Mouse (Mus musculus) yolk sac, embryonic 10.5 days (tissue): ENCODE measurements around the gene Bnc2.

Experiments used
- DNase-seq: peaks from one replicate; pipeline ENCODE4 v3.0.0-alpha.2; 2017; ENCODE audit warnings: low spot score

The Bnc2 gene

DNA sequence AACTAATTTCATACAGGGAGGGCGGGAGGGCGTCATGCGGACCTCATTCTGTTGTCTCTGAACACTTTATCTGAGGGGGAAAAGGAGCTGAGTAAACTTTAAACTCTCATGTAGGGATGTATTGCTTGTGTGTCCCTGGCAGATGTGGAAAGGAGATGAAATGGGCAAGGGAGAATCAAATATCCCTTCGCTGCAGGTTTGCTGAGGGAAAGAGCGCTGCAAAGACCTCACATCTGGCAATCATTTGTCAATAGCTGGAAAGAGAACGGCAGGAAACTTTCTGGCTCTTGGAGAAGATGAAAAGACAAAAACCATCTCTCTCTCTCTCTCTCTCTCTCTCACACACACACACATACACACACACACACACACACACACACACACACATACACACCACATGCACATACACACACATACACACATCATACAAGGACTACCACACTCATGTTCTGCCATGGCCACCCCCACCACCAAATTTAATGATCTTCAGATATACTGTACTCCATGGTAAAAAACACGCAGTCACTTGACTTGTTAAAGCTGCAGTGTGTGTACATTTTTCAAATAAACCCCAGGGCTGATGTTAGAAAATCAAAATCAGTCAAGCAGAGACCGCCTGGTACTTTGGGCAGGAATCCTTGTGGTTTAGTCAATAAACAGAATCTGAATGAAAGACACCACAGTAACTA lies 172.3 kb downstream of the Bnc2 start:
- no peak for DNase-seq

DNA sequence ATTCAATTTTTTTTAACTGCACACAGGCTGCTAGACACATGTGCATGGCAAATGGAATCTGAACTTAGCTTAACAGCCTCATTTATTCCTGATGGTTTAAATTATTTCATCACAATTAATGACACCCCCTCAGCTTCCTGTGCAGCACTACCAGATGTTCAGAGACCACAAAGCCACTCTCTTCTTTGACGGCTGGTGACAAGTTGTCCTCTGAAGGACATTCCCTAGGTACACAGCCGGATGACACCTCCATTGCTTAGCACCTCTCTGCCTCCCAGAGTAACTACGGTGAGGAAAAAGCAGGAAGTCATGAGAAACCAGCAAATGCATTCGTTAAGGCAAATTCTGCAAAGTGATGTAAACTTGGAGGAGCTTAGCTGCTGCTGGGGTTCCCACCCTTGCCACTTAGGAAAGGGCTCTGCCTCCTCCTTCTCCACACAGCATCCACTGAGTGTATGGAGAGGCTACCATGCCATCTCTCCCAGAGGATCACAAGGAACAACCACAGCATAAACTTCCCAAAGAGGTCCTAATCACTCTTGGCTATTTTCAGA lies 174.2 kb downstream of the Bnc2 start:
- DNase-seq = no peak

DNA sequence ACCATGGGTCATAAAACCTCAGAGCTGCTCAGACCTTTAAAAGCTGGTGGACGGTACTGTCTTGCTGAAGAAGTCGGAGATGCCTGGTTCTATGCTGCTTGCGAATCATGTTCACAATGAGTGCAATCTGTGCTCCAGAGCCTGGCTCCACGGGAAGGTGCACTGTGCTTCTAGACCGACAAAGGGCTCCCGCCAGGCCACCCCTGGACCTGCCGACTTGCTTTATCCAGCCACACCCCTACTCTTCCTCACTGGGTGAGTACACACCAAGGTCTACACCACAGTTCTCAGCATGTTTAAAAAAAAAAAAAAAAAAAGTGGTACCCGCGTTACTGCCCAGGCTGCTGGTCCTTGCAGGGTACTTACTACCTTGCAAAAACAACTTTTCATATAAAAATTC lies 174.8 kb downstream of the Bnc2 start:
- DNase-seq = no peak

DNA sequence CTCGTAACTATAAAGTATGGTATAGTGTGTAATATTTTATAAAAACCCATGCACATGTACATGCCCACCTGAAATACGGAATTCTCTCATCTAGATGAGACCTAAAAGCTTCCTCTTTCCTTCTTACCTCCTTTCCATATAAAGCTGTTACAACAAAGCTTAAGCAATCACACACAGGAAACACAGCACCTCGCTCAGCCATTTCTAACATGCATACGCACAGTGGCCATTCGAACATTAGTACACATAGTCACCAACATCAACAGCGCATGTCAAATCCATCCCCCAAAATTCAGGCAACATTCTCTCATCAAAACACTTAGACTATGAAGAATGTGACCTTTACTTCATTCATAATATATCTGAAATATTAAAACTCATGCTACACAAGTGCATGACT lies 176.6 kb downstream of the Bnc2 start:
- DNase-seq = no peak

DNA sequence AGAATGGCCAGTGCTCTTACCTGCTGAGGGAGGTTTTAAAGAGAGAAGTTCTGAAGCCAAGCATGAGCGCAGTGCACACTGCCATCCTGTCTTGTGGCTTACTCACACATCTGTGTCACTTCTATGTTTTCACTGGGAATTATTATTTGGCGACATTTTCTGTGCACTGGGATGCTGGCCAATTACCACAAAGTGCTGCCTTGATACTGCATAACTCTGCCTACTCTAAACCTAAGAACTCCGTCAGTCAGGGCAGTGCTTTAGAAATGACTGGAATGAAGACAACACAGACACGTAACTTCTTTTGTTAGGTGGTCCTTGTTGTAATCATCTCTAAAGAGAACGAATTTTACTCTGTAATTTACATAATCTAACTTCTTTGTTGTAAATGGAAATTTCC lies 186.8 kb downstream of the Bnc2 start:
- no peak for DNase-seq

DNA sequence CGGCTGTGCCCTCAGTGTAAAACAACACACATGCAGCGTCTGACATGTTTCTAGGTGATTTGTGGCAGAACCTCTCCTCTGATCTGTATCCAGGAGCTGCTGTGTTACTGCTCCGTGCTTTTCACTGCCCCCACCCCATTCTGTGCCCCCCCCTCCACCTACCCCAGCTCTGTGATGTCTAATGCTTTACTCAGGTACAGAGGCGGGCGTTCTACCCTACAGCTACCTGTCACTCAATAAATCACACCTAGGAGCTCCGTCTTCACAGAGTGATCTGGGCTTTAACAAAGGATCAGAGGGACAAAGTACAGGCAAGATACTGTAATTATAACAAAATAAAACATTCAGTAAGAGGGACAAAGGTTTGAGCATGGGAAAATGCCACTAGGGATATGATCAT lies 192.4 kb downstream of the Bnc2 start:
- no peak for DNase-seq

DNA sequence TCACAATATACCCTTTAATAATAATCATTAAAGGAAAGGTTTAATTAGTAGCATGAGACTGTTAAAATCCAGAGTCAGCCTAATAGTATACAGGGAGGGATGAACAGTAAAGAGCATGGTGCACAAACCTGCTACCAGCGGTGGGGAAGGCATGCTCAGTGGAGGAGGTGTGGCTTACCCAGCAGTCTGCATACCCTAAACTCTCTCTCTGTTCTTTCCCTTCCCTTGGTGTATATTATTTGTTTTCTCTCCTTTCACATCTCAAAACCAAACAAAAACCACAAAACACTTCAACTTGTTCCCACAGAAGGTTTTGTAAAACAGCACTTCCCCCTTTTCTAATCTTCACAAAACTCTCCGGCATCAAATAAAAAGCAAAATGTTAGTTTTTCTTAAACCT lies 202.4 kb downstream of the Bnc2 start:
- no peak for DNase-seq

DNA sequence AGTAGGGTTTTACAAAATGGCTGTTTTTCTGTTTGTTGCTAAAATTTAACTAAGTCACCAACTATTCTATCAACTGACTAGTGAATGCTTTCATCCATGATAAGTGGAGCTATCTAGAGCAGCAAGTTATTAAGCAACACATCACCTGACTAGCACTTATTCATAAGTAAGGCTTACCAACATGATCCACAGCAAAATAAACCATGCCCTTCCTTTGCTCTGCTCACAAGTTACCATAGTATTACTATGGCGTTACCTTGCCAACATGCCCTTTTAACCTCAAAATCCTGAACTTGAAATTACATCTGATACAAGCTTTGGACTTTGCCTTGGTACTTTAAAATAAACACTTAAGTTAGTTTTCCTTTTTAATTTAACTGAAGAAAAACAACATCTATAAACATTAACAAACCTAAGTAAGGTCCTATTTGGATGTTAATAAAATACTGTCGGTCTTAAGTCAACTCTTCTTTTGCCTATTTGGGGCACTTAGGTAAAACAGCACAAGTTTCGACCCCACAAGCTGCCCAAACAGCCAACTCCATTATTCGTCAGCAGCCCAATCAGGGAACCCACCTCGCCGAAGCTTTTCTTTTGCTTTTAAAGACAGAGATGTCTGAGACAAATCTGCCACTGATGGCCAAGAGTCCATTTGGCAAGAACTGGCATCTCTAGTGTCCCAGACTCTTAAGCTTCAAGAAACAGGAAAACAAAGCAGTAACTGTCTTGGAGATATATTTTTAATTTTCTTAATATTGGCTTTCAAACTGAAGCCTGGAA lies 204.8 kb downstream of the Bnc2 start:
- no peak for DNase-seq

DNA sequence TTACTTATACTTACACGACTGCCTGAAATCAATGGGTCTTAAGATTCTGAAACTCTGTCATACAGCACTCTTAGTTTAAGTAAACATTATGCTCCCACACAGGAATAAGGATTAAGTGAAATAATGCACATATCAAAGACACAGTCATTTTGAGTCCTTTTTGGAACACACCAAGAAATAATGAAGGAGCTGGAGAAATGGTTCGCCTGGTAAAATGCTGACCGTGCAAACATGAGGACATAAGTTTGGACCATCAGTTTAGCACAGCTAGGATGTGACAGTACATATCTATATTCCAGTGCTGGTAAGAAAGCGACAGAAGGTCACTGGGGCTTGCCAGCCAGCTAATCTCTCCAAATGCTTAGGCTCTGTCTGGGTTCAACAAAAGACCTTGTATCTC lies 205.7 kb downstream of the Bnc2 start:
- no peak for DNase-seq

DNA sequence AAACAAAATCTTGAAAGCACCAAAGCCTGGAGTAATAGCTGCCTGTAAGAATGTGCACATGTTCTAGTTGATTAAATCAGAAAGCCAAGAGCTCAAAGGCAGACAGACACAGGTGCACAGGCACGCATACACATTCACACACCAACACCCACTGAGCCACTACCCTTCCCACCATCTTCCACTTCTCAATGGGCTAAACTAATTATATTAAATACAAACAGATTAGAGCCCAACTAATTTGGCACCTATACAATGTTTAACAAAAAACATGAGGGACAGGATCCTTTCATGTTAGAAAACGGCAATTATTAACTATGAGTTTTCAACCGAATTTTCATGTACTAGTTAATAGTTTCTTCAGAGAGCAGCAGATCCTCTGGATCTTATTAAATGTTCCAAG lies 207.4 kb downstream of the Bnc2 start:
- no peak for DNase-seq

DNA sequence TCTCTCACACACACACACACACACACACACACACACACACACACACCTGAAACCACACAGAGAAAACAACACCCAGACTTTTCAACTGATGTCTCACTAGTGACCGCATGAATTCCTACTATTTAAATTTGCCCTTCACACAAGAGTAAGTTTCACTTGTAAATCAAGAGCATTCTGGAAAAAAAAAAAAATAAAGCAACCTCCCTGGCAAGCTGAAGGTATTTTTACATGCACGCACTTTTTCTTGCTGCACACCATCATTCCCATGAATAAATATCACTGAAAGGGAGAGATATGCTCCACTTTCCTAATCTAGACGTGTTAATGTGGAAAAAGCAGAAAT lies 216.9 kb downstream of the Bnc2 start:
- no peak for DNase-seq

DNA sequence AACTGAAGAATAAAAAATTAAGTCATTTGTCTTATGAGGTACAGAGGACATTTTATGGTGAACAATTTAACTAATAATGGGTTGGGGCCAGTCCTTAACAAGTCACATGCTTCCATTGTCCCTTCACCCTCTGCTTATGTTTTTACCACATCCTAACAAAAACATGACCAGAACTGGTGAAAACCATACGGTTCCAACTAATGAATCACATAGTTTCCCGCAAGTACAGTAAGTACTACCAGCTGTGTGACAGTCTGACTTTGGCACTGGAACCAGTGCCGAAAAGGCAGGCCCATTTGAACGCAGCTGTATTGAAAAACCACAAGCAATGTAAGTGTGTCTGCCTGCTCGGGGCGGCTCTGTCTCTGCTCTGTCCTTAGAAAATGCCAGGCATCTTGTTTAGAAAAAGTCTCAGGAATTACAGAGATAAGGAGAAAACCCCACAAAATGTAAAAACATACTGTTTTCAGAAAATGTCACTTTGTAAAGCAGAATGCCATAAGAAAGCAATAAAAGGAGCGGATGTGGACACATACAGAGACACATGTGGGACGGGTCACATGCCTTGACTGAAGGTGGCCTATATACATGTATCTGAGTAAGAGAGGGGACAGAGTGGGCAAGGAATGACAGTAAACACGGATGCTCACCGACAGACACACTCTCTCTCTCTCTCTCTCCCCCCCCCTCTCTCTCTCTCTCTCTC lies 217.4 kb downstream of the Bnc2 start:
- no peak for DNase-seq

DNA sequence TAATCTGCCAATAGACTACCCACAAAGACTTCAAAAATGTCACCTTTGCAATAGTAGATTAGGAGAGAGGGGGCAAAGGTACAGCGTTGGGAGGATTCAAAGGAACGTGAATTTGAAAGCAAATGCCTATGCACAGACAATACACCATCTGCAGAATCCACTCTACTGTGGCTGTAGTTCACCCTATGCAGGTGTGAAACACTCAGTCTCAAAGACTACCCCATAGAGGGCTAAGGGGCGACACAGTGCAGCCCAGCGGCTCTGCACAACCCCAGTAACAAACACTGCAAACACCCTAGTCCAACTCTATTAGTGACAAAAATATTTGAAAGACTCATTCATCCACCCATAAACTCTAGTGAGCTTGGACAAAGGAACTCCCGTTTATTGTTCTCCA lies 218.2 kb downstream of the Bnc2 start:
- no peak for DNase-seq

DNA sequence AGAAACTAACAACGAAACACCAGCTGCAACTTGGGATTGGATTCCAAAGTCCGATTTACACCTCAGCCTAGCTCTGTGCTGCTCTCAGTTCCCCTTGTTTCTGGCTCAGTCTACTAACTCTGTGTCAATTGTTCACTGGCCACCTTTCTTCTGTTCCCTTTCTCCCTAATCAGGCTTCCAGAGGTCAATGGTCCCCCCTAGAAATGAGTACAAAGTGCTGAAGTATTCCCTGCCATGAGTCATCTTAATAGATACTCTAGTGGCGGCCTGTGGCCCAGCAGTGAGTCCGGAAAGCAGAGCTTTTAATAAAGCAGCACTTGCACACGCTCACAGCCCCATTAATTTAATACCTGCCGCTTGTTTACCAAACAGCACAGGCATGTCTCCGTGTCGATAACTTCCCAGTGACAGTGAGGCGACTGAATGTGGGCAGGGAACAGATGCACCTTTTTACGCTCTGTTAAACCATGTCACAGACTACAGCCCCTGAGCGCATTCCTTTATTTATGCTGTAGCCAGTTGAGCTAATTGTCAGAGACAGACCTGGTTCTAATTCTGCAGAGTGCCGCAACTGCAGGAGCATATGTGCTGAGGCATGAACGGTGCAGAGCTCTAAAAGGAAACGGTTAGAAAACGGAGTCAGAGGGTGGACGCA lies 218.8 kb downstream of the Bnc2 start:
- DNase-seq = no peak

DNA sequence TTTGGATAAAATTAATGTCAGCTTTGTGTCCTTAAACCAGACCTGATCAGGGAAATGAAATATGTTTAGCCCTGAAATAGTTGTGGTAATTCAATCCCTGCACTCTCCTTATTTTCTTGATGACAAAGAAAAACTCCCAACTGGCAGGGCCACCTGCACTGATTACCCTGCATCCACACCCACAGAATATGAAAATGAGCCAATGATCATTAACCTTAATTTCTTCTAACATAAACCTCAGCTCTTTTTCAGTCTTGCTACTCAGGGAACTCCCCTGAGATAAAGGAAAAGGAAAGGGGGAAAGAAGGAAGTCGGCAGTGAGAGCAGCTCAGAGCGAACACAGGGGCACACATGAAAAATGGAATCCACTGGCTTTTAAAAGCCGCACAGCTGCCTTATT lies 220.6 kb downstream of the Bnc2 start:
- no peak for DNase-seq

DNA sequence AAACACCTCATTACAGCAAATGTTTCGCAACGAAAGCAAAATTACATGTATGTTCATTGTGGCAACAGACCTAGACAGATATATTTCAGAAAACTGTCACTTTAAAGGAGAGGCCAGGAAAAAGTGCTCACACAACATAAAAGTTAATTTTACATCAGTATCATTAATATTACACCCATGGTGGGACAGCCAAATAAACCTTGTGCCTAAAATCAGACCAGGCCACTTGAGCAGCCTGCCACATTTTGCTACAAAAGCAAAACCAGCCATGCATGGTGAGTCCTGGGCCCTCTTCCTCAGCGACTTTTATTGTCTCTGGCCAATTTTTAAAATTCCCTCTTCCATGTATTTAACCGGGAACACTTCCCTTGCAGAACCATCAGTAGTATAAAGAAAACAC lies 221.5 kb downstream of the Bnc2 start:
- no peak for DNase-seq

DNA sequence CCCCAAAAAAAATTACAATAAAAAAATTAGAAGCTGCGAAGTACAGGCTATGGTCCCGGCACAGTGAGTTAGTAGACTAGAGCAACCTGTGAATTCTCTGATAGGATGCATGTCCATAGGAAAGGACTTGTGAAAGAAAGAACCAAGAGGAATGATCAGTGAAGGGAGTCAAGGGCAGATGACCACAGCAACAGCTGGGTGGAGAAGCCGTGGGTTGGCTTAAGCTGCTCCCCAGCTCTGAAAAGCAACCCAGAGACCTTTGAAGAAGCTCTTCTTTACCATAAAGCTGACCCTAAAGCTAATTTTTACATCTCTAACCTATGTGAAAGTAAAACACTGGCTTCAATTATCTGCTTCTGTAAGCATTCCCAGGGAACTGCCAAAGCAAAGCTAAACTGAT lies 222.4 kb downstream of the Bnc2 start:
- no peak for DNase-seq

DNA sequence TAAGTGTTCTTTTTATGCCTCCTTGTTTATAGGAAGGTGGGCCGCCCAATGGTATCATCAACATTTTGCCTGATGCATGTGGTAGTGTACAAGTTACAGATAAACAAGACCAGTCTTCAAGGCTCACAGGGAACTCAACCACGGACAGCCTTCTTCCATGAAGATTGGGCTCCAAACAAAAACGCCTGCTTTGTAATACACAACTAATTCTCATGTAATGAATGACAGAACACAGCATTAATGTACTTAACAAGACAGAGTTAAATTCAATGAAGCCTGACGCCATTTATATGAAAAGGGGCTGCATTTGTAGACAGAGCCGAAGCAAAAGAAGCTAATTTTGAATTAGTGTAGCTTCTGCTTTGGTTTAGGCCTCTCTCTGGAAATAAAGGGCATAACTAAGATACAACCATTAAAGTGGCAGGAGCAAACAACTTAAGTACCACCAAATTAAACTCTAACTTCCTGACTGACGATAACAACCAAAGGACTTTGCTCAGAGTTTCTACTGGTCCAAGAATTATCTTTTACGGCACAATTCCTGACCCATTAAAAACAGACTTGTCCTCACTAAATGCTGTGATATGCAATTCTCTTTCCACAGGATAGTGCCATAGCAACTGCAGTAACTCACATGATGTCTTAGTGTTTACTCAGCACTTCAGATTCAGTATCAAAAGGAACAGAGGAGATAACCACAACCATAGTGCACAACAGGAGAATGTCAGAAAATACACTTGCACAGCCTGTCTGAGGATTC lies 225.6 kb downstream of the Bnc2 start:
- no peak for DNase-seq

DNA sequence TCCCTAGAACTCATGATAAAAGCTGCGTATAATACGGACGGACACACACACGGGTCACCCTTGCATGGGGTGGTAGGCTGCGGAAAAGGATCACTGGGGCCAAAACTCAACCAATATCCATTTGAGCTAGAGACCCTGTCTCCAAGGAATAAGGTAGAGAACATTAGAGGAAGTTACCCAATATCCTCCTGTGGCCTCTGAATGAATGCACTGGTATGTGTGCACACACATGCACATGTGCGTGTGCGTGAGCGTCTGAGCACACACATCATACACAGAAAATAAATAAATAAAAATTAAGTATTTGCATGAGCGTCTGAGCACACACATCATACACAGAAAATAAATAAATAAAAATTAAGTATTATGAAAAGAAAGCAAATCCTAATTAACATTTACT lies 241.8 kb downstream of the Bnc2 start:
- no peak for DNase-seq

DNA sequence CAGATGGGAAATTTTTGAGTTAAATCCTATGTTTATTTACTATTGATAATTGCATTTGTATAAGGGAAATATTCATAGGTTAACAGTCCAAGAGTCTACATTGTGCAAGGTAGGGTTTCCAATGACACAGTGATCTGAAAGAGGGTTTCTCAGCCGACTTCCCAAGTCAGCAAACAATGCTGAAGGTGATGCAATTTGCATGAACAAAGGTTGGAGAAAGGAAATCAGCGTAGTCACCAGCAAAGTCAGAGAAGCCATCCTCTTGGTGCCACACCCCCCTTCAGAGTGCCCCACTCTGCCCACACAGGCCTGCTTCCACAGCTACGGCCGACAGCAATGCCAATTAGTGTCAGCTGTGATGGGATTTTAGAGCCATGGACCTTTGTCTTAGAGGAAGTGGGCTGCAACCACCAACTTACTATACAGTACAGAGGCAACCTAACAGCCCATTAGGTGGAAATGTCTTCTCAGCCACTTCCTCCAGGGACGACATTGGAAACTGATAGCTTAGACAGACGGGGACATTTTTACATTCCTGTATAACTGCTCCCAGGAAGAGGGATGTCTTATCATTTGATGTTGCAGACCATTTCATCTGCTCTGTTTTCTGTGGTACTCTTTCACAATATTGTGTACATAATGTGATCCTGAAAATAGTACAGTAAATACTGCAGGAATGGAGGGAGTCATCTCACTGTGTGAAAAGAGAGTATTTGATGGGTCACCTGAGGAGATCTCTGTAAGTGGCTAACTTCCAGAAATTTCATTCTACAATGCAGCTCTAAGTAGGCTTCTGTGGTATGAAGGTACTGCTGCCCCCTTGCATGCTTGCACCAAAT lies 243.2 kb downstream of the Bnc2 start:
- DNase-seq = peak; percentile 38

DNA sequence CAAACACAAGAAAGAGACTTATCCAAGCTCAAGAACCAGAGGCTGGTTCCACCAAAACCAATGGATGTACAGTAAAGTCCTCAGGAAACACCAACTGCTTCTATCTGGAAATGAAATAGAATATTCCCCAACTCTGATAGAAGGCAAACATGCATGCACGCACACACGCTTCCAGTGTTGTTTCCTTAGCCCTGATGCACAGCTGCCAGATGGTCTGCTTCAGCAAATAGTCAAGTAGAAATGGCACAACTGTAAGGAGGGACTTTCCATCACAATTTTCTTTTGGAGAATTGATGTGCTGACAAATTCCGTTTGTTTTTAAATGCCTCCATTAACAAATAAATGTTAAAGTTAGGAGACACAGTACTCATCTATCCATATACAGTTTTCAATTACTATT lies 247.1 kb downstream of the Bnc2 start:
- no peak for DNase-seq
